Mouse (Mus musculus) kidney, postnatal 14 days (tissue): Measurements from ENCODE around the gene Eif4b.
A peak's percentile ranks its signal among the peaks of the same experiment; 100 is the strongest.

ENCODE experiments used
- DNase-seq: peaks from one replicate; pipeline ENCODE4 v3.0.0; 2022; ENCODE audit warnings: mixed read lengths

The Eif4b gene

GRCm38 (mm10) chr15:102102548-102103121 lies 29.1 kb downstream of the Eif4b start:
- DNase-seq = peak; percentile 87

GRCm38 (mm10) chr15:102103371-102103946 lies 29.9 kb downstream of the Eif4b start:
- peak; percentile 75 for DNase-seq

- peak; percentile 89 for DNase-seq
Measured at GRCm38 (mm10) chr15:102103947-102104555, 30.5 kb downstream of the Eif4b start.

- DNase-seq = peak; percentile 83
Measured at GRCm38 (mm10) chr15:102105360-102105759, 31.8 kb downstream of the Eif4b start.

GRCm38 (mm10) chr15:102105764-102106730 lies 32.5 kb downstream of the Eif4b start:
- DNase-seq = peak; percentile 65

DNA sequence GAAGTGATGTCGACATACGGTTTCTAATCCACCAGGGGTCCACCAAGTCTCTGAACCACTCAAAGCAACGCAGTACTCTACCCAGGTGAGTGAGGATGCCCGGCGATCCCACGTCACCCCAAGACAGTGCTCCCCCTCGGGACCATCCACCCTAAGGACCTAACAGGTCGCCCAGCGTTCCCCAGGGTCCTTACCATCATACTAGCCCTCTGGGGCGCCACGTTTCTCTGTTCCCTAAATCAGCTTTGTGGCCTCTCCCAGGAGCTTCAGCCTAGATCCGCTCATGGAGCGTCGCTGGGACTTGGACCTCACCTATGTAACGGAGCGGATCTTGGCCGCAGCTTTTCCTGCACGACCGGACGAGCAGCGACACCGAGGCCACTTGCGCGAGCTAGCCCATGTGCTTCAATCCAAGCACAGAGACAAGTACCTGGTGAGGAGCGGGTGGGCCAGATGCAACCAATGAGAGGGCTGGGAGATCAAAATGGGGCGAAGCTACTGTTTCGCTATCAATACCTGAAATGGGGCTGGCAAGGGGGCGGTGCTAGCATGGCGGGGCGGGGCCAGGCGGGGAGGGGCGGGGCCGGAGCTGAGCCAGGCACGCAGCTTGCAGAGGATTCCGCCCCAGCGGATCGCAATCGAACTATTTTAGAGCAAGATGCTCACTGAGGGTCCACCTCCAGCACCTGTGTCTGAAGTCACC lies 33.3 kb downstream of the Eif4b start:
- no peak for DNase-seq

GRCm38 (mm10) chr15:102107689-102108573 lies 34.4 kb downstream of the Eif4b start:
- DNase-seq = peak; percentile 70

DNA sequence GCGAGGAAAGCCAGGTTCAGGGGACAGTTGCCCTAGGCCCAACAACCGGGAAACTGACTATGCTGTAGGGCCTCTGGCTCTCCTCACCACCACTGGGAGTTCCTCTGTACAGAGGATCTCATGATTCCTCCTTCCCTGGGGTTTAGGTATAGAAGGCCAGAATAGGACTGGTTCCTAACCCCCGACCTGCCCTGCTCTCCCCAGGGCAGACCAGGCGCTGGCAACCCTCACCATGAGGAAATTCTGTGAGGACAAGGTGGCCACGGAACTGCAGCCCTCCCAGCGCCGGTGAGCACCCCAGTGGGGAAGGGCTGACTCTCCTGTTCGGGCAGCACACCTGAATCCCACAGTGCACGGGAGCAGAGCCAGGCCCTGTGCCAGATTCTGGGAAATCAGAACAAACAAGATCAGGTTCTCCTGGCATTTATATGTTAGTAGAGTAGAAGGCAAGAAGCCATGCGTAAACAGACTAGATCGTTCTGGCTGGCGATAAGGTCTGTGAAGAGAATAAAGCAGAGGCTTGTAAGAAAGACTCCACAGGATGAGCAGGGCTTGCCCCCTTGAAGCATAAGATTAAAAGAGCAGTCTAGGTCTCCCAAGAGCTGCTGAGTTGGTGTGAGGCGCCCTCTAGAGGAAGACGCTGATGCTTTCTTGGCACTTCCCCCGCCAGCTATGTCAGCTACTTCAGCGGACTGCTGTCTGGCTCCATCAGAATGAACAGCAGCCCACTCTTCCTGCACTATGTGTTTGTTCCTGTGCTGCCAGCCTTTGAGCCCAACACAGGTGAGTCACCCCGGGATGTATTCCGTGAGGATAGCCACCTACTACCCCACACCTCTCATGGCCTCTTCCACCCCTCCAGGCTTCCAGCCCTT lies 35.3 kb downstream of the Eif4b start:
- DNase-seq = peak; percentile 87

DNA sequence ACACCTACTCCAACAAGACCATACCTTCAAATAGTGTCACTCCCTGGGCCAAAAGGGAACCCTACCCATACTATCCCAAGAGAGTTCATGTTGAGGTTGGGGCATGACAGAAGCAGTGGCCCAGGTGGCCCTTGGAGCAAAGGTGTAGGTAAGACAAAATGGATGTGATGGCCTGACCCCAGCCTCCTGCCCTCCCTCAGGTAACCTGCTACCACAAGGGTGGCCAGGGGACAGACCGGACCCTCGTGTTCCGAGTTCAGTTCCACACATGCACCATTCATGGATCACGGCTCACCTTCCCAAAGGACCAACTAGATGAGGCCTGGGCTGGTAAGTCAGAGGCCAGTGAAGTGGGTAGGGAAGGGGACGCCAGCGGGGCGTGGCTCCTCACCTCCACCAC lies 36.7 kb downstream of the Eif4b start:
- no peak for DNase-seq

DNA sequence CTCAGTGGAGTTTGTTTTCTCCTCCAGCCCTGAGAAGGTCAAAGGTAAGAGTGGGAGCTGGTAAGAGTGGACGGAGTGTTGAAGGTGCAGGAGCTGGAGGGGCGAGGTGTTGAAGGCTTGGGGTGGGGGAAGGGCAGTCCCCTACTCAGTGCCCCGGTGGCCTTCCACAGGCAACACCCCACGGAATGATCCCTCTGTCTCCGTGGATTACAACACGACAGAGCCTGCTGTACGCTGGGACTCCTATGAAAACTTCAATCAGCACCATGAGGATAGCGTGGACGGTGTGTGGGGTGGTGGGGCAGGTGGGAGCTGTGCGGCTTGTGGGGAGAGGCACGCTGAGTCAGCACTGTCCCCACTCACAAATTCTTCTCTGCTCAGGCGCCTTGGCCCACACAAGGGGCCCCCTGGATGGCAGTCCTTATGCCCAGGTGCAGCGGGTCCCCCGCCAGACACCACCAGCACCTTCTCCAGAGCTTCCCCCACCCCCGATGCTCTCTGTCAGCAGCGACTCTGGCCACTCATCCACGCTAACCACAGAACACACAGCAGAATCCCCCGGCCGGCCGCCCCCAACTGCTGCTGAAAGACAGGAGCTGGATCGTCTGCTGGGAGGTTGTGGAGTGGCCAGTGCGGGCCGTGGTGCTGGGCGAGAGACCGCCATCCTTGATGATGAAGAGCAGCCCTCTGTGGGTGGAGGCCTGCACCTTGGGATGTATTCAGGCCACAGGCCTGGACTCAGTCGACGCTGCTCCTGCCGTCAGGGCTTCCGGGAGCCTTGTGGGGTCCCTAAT lies 37.3 kb downstream of the Eif4b start:
- DNase-seq = no peak

DNA sequence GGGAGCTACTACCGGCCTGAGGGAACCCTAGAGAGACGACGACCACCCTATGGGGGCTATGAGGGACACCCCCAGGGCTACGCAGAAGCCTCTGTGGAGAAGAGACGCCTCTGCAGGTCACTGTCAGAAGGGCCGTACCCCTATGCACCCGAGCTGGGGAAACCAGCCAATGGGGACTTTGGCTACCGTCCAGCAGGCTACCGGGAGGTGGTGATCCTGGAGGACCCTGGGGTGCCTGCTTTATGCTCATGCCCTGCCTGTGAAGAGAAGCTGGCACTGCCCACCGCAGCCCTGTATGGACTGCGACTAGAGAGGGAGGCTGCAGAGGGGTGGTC lies 37.9 kb downstream of the Eif4b start:
- no peak for DNase-seq

- DNase-seq = no peak
Measured at GRCm38 (mm10) chr15:102112181-102112580, 38.6 kb downstream of the Eif4b start.

- no peak for DNase-seq
Measured at GRCm38 (mm10) chr15:102112827-102113226, 39.3 kb downstream of the Eif4b start.

DNA sequence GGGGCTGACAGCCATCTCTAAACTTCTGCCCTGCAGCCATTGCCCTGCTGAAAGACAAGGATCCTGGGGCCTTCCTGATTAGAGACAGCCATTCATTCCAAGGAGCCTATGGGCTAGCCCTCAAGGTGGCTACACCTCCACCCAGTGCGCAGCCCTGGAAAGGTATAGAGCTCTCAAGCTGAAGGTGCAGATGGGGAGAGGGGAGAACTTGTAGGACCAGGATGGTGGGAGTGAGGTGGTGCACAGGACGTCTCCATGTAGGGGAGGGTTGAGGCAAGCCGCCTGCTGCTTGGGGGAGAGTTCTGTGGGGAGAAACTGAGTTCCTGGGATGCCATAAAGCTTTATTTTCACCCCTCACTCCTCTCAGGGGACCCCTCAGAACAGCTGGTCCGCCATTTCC lies 40.1 kb downstream of the Eif4b start:
- DNase-seq = no peak

DNA sequence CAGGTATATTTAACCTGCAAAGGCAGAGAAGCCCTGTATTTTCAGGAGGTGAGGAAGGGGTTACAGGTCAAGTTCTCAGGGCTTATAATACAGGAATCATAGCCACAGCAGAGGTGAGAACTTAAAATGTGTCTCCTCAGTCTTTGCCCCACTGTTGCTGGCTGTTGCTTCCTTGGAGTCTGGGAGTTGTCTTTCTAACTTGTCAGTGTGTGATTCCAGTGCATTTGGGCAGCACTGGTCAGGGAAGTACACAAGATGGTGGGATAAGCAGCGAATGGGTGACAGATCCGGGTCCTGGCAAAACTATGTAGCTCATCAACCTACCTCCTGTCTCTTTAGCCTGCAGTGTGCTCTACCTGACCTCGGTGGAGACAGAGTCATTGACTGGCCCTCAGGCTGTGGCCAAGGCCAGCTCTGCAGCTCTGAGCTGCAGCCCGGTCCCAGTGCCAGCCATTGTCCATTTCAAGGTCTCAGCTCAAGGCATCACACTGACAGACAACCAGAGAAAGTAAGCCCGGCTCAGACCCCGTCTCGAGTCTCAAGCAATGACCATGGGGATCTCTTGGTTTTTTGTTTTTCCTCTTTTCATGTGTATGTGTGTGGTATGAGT lies 41.2 kb downstream of the Eif4b start:
- DNase-seq = no peak

DNA sequence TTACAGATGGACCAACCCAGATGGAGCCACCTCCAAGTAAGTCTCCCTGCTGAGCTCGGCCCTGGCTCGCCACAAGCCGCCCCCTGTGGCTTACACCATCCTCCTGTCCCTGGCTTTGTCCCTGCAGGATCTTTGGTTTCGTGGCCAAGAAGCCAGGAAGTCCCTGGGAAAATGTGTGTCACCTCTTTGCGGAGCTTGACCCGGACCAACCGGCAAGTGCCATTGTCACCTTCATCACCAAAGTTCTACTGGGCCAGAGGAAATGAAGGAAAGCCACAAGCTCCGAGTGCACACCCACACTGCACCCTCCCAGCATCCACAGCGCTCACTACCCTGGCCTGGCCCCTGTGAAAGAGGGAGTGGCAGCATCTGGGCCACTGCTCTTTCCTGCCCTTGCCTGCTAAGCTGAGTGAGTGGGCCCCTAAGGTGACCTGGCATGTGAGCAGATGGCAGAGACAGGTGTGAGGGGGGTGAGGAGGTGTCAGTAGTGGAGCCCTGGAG lies 42.2 kb downstream of the Eif4b start:
- DNase-seq = no peak

GRCm38 (mm10) chr15:102116753-102117415 lies 43.3 kb downstream of the Eif4b start:
- no peak for DNase-seq
